Mouse (Mus musculus): Measurements from ENCODE around the gene C3. TPM values are rescaled to one million over a fixed set of nuclear protein-coding genes. Genes with fewer than 3 reads are reported as not detected.
A peak's percentile ranks its signal among the peaks of the same experiment; 100 is the strongest.

Gene C3
- total RNA-seq, 2 experiments from 2014 or later = 1.6 to 3.5 TPM

- DNase-seq = peak; percentile 95
Observed at GRCm38 (mm10) chr17:57166800-57167791, 60.8 kb downstream of the C3 start.

Small RNA genes lying within 50 kb of the gene (microRNA-seq; reads per million reads assigned to microRNA genes)
- gene Mir6978 = 0 reads per million in 2 experiments

Other genes with a start within 250 kb of the C3 start
- not detected for gene Acer1, start 246.0 kb downstream of the C3 start, total RNA-seq (2021)
- gene Clpp, start 237.8 kb downstream of the C3 start, total RNA-seq (2021) = 10 to 100 TPM; 32.7 to 34.9 TPM
- 10 to 100 TPM; 29.5 to 33.5 TPM for gene Alkbh7, start 230.8 kb downstream of the C3 start, total RNA-seq (2021)
- gene Pspn, start 228.1 kb downstream of the C3 start, total RNA-seq (2021) = not detected
- 10 to 100 TPM; 24.3 to 28.0 TPM for gene Gtf2f1, start 216.8 kb downstream of the C3 start, total RNA-seq (2021)
- not detected for gene Gm17949, start 216.7 kb downstream of the C3 start, total RNA-seq (2021)
- 10 to 100 TPM; 47.0 to 57.4 TPM for gene Khsrp, start 196.6 kb downstream of the C3 start, total RNA-seq (2021)
- not detected for gene Slc25a41, start 186.5 kb downstream of the C3 start, total RNA-seq (2021)
- gene Crb3, start 169.0 kb downstream of the C3 start, total RNA-seq (2021) = under 1 TPM; 0.54 to 0.81 TPM
- gene Slc25a23, start 168.3 kb downstream of the C3 start, total RNA-seq (2021) = 10 to 100 TPM; 42.1 to 50.9 TPM
- under 1 TPM; 0.52 to 0.79 TPM for gene Dennd1c, start 149.6 kb downstream of the C3 start, total RNA-seq (2021)
- 1 to 10 TPM; 4.2 to 4.6 TPM for gene Tubb4a, start 140.4 kb downstream of the C3 start, total RNA-seq (2021)
- gene Tnfsf9, start 122.8 kb downstream of the C3 start, total RNA-seq (2021) = under 1 TPM; 0.42 to 0.95 TPM
- gene Cd70, start 78.4 kb downstream of the C3 start, total RNA-seq (2021) = not detected
- gene Tnfsf14, start 34.0 kb downstream of the C3 start, total RNA-seq (2021) = under 1 TPM in 1 of 2 experiments, not detected in 1; 0.14 TPM
- 10 to 100 TPM; 22.0 to 23.8 TPM for gene Gpr108, start 20.3 kb upstream of the C3 start, total RNA-seq (2021)
- 10 to 100 TPM; 69.1 to 74.4 TPM for gene Trip10, start 21.3 kb upstream of the C3 start, total RNA-seq (2021)
- gene Vav1, start 51.0 kb upstream of the C3 start, total RNA-seq (2021) = 1 to 10 TPM; 1.5 to 2.4 TPM
- gene Adgre1, start 130.6 kb upstream of the C3 start, total RNA-seq (2021) = 1 to 10 TPM; 4.0 to 7.1 TPM